Mouse (Mus musculus) layer of hippocampus, postnatal 10 days (tissue): ENCODE measurements around the gene Kcnq5. TPM values are rescaled to one million over a fixed set of nuclear protein-coding genes. Genes with fewer than 3 reads are reported as not detected.
"Not testable (repeated sequence)": the region's sequence is repeated elsewhere in the genome, so short reads cannot be mapped to it uniquely, and the experiment has no call there.

ENCODE experiments used
- DNase-seq, 2 experiments: peaks; one replicate each; pipeline ENCODE4 v3.0.0; 2021; ENCODE audit warnings: low spot score in 2 of 2
- total RNA-seq, 2 experiments: library from RNA; stranded (reverse); gene quantifications; 2 replicates each; pipeline ENCODE4 v1.2.3; 2021

Kcnq5 gene
- total RNA-seq, 2 experiments from 2014 or later = 61.8 to 65.3 TPM

GRCm38 (mm10) chr1:21660840-21661239, 300.9 kb downstream of the Kcnq5 start:
- DNase-seq = no peak

DNA sequence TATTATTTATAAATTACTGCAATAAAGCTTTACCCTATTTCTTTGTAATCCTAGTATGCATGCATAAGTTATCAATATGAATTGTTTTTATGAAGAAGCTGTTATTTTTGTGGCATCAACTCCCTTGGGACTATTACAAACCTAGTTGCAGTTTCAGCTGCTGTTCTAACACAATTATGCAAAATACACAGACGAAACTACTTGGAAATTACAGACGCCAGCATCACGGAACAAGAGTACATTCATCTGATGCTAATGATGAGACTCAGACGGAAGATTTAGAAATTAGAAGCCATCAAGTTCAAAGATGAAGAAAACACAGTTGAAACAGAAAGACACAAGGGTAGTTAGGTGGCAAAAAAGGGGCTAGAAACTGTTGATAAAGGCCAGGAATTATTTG, 310.9 kb downstream of the Kcnq5 start:
- no peak for DNase-seq

- DNase-seq = no peak
Observed at GRCm38 (mm10) chr1:21635406-21635805, 326.3 kb downstream of the Kcnq5 start.

- DNase-seq = no peak
Observed at GRCm38 (mm10) chr1:21634013-21634412, 327.7 kb downstream of the Kcnq5 start.

GRCm38 (mm10) chr1:21622455-21622854, 339.3 kb downstream of the Kcnq5 start:
- no peak for DNase-seq

DNA sequence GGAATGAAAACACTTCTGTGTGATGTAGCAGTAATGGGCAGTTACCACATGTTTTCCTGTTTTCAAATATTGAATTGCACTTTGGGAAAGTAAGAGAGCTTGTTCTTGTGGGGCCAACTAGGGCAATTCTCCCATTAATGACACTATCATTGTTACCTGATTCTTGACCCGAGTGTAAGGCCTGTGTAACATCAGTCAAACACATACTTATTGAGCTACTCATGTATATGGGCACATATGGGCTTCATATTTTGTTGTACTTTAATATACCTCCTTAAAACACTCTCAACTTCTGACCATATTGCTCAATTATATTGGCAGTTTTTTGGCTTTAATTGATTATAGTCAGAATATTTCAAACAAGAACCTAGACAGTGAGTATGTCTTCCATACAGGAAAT, 339.7 kb downstream of the Kcnq5 start:
- DNase-seq = no peak

DNA sequence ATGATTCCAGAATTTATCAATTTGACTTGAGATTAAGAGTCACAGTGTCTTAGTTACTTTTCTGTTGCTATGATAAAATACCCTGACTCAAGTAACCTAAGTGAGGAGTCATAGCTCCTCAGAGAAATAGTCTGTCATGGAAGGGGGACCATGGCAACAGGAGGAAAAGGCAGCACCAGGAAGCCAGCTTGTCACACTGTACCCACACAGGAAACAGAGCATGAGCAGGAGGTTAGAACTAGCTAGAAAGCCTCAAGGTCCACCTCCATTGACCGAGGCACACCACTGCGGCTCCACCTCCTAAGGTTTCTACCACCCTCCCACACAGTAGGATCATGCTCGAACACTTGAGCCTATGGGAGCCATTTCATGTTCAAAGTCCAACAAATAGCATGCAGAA, 343.0 kb downstream of the Kcnq5 start:
- DNase-seq = no peak

- no peak for DNase-seq
Observed at GRCm38 (mm10) chr1:21616666-21617065, 345.1 kb downstream of the Kcnq5 start.

- no peak for DNase-seq
Observed at GRCm38 (mm10) chr1:21613933-21614332, 347.8 kb downstream of the Kcnq5 start.

DNA sequence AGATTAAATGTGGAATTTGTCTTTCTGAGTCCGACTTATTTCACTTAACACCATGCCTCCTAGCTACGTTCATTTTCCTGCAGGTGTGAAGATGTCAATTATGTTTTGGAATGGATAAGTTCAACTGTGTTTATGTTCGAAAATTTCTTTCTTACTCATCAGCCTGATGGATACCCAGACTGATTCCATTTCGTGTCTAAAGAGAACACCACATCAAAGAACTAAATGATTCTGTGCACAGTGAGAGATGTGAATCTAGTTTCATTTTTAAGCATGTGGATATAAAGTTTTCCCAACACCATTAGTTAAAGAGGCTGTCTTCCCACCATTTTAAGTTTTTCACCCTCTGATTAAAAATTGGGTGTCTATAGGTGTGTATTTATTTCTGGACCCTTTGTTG, 357.7 kb downstream of the Kcnq5 start:
- DNase-seq = no peak

DNA sequence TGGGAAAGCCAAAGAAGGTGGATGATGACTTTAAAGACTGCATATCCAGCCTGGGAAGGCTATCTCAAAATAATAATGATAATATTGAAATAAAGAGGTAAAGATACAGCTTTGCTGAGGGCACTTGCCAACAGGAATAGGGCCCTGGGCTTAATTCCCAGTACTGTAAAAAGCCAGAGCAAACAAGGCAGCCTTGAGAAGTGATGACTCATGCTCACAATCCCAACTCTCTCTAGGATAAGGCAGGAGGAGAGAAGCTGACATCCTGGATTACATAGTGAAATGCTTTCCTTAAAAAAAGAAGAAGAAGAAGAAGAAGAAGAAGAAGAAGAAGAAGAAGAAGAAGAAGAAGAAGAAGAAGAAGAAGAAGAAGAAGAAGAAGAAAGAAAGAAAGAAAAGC, 359.2 kb downstream of the Kcnq5 start:
- DNase-seq = no peak

- DNase-seq = no peak
Observed at GRCm38 (mm10) chr1:21600606-21601005, 361.1 kb downstream of the Kcnq5 start.

- no peak for DNase-seq
Observed at GRCm38 (mm10) chr1:21593872-21594271, 367.9 kb downstream of the Kcnq5 start.

GRCm38 (mm10) chr1:21567397-21567796, 394.3 kb downstream of the Kcnq5 start:
- not testable (repeated sequence) for DNase-seq

DNA sequence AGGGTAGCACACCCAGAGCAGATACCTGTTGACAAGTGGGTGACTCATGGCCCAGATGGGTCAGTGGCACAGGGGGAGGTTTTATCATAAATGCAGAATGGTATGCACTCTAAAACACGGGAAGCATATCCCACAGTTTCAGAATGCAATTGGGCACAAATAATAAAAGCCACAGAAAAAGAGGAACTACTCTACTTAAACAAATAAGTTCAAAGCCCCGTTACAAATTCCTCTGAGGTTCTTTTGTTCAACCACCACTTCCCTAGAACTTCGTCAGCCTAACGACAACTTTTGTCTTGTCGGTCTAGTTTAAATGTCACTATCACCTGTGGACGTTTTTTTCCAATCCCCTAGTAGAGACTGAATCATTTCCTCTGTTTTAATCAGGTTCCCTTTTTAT, 407.1 kb downstream of the Kcnq5 start:
- DNase-seq = no peak

GRCm38 (mm10) chr1:21552715-21553114, 409.0 kb downstream of the Kcnq5 start:
- no peak for DNase-seq

GRCm38 (mm10) chr1:21543909-21544308, 417.8 kb downstream of the Kcnq5 start:
- DNase-seq = no peak

DNA sequence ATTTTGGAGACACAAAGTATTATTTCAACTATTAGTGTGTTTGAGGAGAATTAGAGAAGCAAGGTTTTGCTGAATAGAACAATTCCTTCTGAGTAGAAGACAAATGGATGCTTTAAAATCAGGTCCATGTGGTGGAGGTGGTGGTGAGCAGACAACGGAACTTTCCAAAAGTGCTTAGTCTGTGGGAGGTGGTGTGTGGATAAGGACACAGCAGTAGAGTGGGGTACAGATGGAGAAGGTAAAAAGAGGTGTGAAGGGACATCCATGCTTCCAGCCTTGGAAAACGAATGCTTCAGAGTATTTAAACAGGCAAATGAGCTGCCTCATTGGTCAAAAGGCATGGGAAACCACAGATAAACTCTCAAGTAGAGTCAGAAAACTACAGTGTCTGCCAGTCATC, 422.3 kb downstream of the Kcnq5 start:
- no peak for DNase-seq

DNA sequence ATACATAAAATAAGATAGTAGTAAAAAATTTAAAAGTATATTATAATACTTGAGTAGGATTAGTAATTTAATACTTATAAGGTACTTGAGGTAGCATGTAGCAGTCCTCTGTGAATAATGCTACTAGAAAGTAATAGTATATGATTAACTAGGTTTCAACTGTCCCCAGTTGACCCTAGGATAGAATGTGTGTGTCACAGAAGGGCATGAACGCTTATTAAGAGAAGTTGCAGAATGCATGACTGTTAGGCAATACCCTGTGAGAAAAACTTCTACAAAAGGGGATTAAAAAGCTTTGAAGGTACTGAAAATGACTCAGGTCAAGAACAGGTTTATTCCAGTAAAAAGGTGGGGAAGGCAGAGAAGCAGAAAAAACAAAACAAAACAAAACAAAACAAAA, 430.9 kb downstream of the Kcnq5 start:
- DNase-seq = no peak

- no peak for DNase-seq
Observed at GRCm38 (mm10) chr1:21521995-21522394, 439.7 kb downstream of the Kcnq5 start.

- no peak for DNase-seq
Observed at GRCm38 (mm10) chr1:21521475-21521874, 440.3 kb downstream of the Kcnq5 start.

GRCm38 (mm10) chr1:21520116-21520645, 441.6 kb downstream of the Kcnq5 start:
- DNase-seq = no peak

DNA sequence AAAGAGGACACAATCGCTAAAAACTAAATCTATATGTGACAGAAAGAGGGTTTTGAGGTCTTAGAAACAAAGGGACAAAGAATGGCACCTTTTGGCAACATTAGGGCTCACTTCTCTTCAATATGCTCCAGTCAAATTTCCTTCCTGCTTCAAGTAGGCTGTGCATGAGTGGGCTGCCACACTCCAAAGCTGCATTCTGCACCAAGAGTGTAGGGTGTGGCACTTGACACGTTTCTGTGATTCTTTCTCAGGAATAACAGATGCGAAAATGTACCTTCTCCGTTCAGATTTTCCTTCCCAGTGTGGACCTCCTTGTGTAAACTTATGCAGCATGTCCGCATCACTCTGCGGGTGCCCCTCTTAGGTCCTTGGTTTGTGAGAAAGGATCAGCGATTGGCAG, 455.1 kb downstream of the Kcnq5 start:
- no peak for DNase-seq
